Mouse (Mus musculus) fibroblast of lung, adult 2 months (primary cell): ENCODE results near the gene Tchp.

Experiments
- DNase-seq: peaks from one replicate; pipeline ENCODE4 v3.0.0-alpha.2; 2011; ENCODE audit warnings: low read depth

Tchp gene

GRCm38 (mm10) chr5:114696939-114697338 is 10.6 kb upstream of the Tchp start:
- no peak for DNase-seq

DNA sequence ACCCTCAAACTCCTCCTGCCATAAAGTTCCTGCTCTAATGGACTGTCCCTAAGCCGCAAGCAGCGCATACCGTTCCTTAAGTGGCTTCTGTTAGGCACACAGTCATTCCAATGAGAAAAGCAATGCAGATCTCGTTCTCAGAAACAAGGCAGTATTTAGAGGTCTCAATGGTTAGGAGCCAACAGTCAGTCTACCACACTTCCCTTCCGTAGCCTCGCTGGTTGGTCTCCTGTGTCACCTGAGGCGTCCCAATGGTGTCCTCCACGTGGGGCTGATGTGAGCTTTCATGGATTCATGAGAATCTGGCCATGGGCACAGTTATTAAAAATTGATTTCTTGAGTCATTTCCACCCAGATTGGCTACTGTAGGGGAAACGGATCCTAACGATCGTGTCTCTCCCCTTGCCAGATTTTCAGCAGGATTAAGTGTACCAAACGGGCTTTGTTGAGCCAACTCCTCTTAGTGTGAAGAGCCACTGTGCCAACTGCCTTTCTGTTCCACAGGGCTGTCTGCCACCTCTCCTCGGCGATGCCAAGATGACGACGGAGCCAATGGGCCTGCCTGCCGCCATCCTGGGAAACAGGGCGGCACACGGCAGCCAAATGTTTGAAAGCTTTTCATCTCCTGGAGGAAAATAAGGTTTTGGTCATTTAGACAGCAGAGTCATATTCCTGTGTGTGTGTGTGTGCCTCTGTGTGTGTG is 9.4 kb upstream of the Tchp start:
- DNase-seq, result no peak

DNA sequence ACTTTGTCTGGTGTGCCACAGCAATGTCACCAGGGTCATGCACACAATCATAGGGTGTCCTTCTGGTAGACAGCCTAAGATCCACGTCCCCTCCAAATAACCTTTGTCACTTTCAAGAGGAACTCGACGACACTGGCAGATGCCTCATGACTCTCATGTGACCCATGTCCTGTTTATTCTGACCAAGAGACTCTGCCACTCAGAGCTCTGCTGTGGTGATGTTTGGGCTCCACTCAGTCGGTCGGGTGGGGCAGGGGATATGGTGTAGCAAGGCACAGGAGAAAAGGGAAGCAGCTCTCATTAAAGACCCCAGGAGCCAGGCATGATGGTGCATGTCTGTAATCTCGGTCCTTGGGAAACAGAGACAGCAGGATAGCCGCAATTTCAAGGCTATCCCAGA is 8.5 kb upstream of the Tchp start:
- no peak for DNase-seq

DNA sequence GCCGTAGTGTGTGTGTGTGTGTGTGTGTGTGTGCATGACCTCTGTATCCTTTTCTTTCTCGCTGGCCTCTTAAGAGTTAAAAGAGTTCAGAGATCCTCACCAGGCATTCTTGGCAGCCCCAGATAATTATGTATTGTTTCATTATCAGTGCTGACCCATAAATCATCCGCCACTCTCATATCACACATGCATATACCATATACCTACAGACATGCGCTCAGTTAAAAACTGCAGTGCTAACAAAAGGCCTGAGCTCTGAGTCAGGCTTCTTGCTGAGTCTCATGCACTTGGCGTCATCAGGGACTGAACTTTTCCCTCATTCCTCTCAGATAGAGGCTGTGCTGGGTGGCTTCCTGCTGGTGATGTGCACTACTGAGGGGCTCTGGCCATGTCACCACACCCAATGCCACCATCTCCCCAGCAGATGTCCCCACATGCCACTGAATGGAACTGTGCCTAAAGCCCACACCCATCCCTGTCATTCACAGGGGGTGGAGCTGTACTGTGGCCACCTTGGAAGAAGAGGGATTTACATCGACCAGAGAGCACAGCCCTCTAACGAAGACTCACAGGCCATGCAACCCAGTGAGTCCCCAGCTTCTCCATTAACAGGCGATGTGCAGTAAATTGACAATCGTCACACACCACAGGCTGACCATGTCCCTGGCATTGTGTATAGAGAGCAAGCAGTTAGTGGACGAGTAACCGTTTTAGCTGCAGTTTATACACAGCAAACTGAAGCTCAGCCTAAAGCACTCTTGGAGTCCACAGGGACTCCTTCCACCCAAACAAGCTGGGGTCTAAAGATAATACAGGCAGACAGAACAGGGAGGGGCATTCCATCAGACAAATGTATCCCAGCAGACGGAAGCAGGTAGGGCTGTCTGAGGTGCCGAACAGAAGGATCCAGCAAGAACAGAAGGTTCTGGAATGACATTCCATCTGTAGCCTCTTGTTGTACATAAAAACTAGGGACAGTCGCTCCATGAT is 4.9 kb upstream of the Tchp start:
- no peak for DNase-seq

- DNase-seq, result no peak
Observed at GRCm38 (mm10) chr5:114708491-114708890, 931 bp downstream of the Tchp start.

GRCm38 (mm10) chr5:114709357-114709756 is 1.8 kb downstream of the Tchp start:
- DNase-seq, result no peak

- DNase-seq, result no peak
Observed at GRCm38 (mm10) chr5:114714551-114714950, 7.0 kb downstream of the Tchp start.

- DNase-seq, result no peak
Observed at GRCm38 (mm10) chr5:114717292-114717691, 9.7 kb downstream of the Tchp start.

GRCm38 (mm10) chr5:114717937-114718336 is 10.4 kb downstream of the Tchp start:
- no peak for DNase-seq

- DNase-seq, result no peak
Observed at GRCm38 (mm10) chr5:114718483-114718882, 10.9 kb downstream of the Tchp start.

GRCm38 (mm10) chr5:114719003-114719927 is 11.7 kb downstream of the Tchp start:
- DNase-seq, result no peak

- DNase-seq, result no peak
Observed at GRCm38 (mm10) chr5:114719928-114720270, 12.3 kb downstream of the Tchp start.

- DNase-seq, result no peak
Observed at GRCm38 (mm10) chr5:114720784-114721183, 13.2 kb downstream of the Tchp start.

- no peak for DNase-seq
Observed at GRCm38 (mm10) chr5:114721969-114722368, 14.4 kb downstream of the Tchp start.

- DNase-seq, result no peak
Observed at GRCm38 (mm10) chr5:114722846-114723245, 15.3 kb downstream of the Tchp start.

GRCm38 (mm10) chr5:114728160-114728559 is 20.6 kb downstream of the Tchp start:
- DNase-seq, result peak; percentile 26

DNA sequence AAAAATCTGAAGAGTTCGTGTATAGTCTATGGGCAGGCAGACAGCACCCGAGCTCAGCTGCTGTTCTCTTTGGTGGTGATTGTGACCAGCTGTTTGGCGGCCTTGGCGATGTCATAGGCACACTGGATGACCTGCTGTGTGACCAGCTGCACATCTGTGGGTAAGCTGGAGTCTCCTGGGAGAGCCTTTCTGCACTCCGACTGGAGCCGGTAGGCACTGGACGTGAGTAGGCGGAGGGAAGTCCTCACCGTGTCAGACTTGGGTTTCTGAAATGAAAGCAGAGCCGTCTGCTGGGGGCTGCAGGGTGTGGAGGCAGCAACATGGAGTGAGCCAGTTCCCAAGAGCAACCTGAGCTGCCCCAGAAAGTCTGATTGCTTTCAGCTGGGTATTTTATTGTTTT is 22.6 kb downstream of the Tchp start:
- no peak for DNase-seq

- DNase-seq, result no peak
Observed at GRCm38 (mm10) chr5:114731498-114731897, 23.9 kb downstream of the Tchp start.

- DNase-seq, result no peak
Observed at GRCm38 (mm10) chr5:114731969-114732368, 24.4 kb downstream of the Tchp start.

DNA sequence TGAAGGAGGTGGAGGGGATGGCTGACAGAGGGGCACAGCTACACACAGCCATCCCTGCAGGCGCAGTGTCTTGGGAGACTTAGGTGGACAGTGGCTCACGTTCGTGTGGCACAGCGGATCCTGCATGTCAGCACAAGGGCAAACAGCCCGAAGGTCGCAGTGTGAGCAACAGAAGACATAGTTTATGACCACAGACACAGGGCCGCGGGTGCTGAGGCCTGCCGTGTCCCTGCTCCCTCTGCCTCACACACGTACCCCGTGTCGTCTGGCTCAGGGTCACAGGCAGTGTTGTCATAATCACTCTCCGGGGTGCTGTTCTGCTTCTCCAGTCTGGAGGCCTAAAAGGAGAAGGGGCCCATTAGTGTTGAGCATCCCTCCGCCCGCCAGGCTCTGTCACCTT is 26.0 kb downstream of the Tchp start:
- DNase-seq, result no peak

- DNase-seq, result no peak
Observed at GRCm38 (mm10) chr5:114737090-114737887, 29.7 kb downstream of the Tchp start.
